Mouse (Mus musculus) C2C12 (cell line): ENCODE data around the gene Ky.

ENCODE experiments used
- CEBPB ChIP-seq: IDR thresholded peaks from one replicate; pipeline ENCODE4 v1.6.1; 2011; ENCODE audit warnings: low read depth, mild to moderate bottlenecking, control low read depth, moderate library complexity
- CTCF ChIP-seq: IDR thresholded peaks from one replicate; pipeline ENCODE4 v1.5.1; 2011; ENCODE audit not compliant: control insufficient read depth, insufficient read depth, insufficient read length
- MAX ChIP-seq: IDR thresholded peaks from one replicate; pipeline ENCODE4 v1.6.1; 2011; ENCODE audit warnings: mild to moderate bottlenecking, control low read depth
- MYOD1 ChIP-seq: IDR thresholded peaks from one replicate; pipeline ENCODE4 v1.6.1; 2011; ENCODE audit warnings: low read depth; ENCODE audit not compliant: control insufficient read depth, insufficient read length
- MYOG ChIP-seq: IDR thresholded peaks from one replicate; pipeline ENCODE4 v1.6.1; 2011; ENCODE audit not compliant: control insufficient read depth, insufficient read length; ENCODE audit errors: extremely low read depth
- USF1 ChIP-seq: IDR thresholded peaks from one replicate; pipeline ENCODE4 v1.6.1; 2011; ENCODE audit warnings: low read depth, mild to moderate bottlenecking, control low read depth, moderate library complexity

GRCm38 (mm10) chr9:102497089-102497690 is 8.4 kb upstream of the Ky start:
- TF ChIP-seq MYOG (no peak), CTCF (no peak), USF1 (no peak), MAX (no peak), MYOD1 (no peak), CEBPB (no peak)
